Mouse (Mus musculus) limb, embryonic 15.5 days (tissue): ENCODE data around the gene Trpv6. TPM values are rescaled to one million over a fixed set of nuclear protein-coding genes. Genes with fewer than 3 reads are reported as not detected.

Experiments used
- ATAC-seq: fragments of 200-750 bp; cut with Nextera tagmentation; 2 replicates; pipeline ENCODE4 v1.8.0; 2017; ENCODE audit warnings: low read depth, moderate TSS enrichment; ENCODE audit not compliant: insufficient number of reproducible peaks, low FRiP score, low TSS enrichment
- H3K27ac ChIP-seq: fragments of 300-500 bp; sonication (generic); 2 replicates; pipeline ENCODE4 v1.5.1; 2015; ENCODE audit warnings: moderate library complexity, mild to moderate bottlenecking, inconsistent platforms
- H3K27me3 ChIP-seq: fragments of 300-500 bp; sonication (generic); 2 replicates; pipeline ENCODE4 v1.6.1; 2015; ENCODE audit warnings: inconsistent platforms
- H3K36me3 ChIP-seq: fragments of 300-500 bp; sonication (generic); 2 replicates; pipeline ENCODE4 v1.6.1; 2015; ENCODE audit warnings: inconsistent platforms
- H3K4me1 ChIP-seq: fragments of 300-500 bp; sonication (generic); 2 replicates; pipeline ENCODE4 v1.6.1; 2015; ENCODE audit warnings: inconsistent platforms
- H3K4me2 ChIP-seq: fragments of 300-500 bp; sonication (generic); 2 replicates; pipeline ENCODE4 v1.6.1; 2015; ENCODE audit warnings: mild to moderate bottlenecking, inconsistent platforms
- H3K4me3 ChIP-seq: fragments of 300-500 bp; sonication (generic); 2 replicates; pipeline ENCODE4 v1.5.1; 2015; ENCODE audit warnings: mild to moderate bottlenecking, inconsistent platforms
- H3K9ac ChIP-seq: fragments of 300-500 bp; sonication (generic); 2 replicates; pipeline ENCODE4 v1.6.1; 2015; ENCODE audit warnings: inconsistent platforms
- H3K9me3 ChIP-seq: fragments of 300-500 bp; sonication (generic); 2 replicates; pipeline ENCODE4 v1.6.1; 2016; ENCODE audit warnings: inconsistent platforms
- WGBS: fragments of 180-500 bp; shearing (Covaris S2); methylation state at CpG from one replicate; pipeline ENCODE4 v1.1.7; 2015; 5-methylcytosine and 5-hydroxymethylcytosine counted together
- polyA plus RNA-seq: library from polyadenylated mRNA; unstranded; fragments of >200 nt; fragmentation: Nextera tagmentation; extraction: Ambion mirVana; gene quantifications from 2 replicates; pipeline ENCODE4 v1.2.1, GENCODE M21; 2015

Gene Trpv6
- polyA plus RNA-seq, 1 experiment from 2014 or later, result 1.0 TPM

GRCm38 (mm10) chr6:41643227-41643626 is 7.0 kb upstream of the Trpv6 start:
- Histone ChIP-seq H3K27ac (no peak overlapping the region), H3K27me3 (no peaks in the 10 kb centered on the region), H3K9ac (no peak overlapping the region), H3K4me3 (no peak overlapping the region), H3K4me1 (no peaks in the 10 kb centered on the region), H3K4me2 (no peak overlapping the region), H3K9me3 (no peaks in the 10 kb centered on the region), H3K36me3 (no peaks in the 10 kb centered on the region)
- 79% methylated on average over 3 of the region's 3 CpGs for WGBS
- no peak for ATAC-seq

GRCm38 (mm10) chr6:41642765-41643164 is 6.6 kb upstream of the Trpv6 start:
- H3K9ac ChIP-seq, result no peak overlapping the region
- WGBS, result 80% methylated on average over 4 of the region's 4 CpGs
- H3K27me3 ChIP-seq, result no peaks in the 10 kb centered on the region
- H3K4me1 ChIP-seq, result no peaks in the 10 kb centered on the region
- H3K9me3 ChIP-seq, result no peaks in the 10 kb centered on the region
- no peaks in the 10 kb centered on the region for H3K36me3 ChIP-seq
- no peak overlapping the region for H3K4me3 ChIP-seq
- H3K4me2 ChIP-seq, result no peak overlapping the region
- no peak overlapping the region for H3K27ac ChIP-seq
- ATAC-seq, result no peak

- Histone ChIP-seq H3K36me3 (no peaks in the 10 kb centered on the region), H3K27me3 (no peaks in the 10 kb centered on the region), H3K9me3 (no peaks in the 10 kb centered on the region), H3K4me1 (no peaks in the 10 kb centered on the region), H3K4me3 (no peak overlapping the region), H3K9ac (no peak overlapping the region), H3K27ac (no peak overlapping the region), H3K4me2 (no peak overlapping the region)
- WGBS, result 83% methylated on average over 6 of the region's 6 CpGs
- ATAC-seq, result no peak
Observed at GRCm38 (mm10) chr6:41641173-41641866, 5.1 kb upstream of the Trpv6 start.

GRCm38 (mm10) chr6:41640449-41640848 is 4.2 kb upstream of the Trpv6 start:
- 72% methylated on average over 3 of the region's 3 CpGs for WGBS
- H3K9me3 ChIP-seq, result no peaks in the 10 kb centered on the region
- no peak overlapping the region for H3K4me2 ChIP-seq
- H3K4me1 ChIP-seq, result no peaks in the 10 kb centered on the region
- no peak overlapping the region for H3K9ac ChIP-seq
- no peak for ATAC-seq
- H3K27me3 ChIP-seq, result no peaks in the 10 kb centered on the region
- H3K27ac ChIP-seq, result no peak overlapping the region
- no peak overlapping the region for H3K4me3 ChIP-seq
- no peaks in the 10 kb centered on the region for H3K36me3 ChIP-seq

GRCm38 (mm10) chr6:41637927-41638506 is 1.8 kb upstream of the Trpv6 start:
- no peak overlapping the region for H3K27ac ChIP-seq
- no peak for ATAC-seq
- H3K4me1 ChIP-seq, result no peaks in the 10 kb centered on the region
- H3K36me3 ChIP-seq, result no peaks in the 10 kb centered on the region
- H3K4me2 ChIP-seq, result no peak overlapping the region
- H3K9me3 ChIP-seq, result no peaks in the 10 kb centered on the region
- WGBS, result 77% methylated on average over 6 of the region's 6 CpGs
- H3K4me3 ChIP-seq, result no peak overlapping the region
- H3K27me3 ChIP-seq, result no peaks in the 10 kb centered on the region
- H3K9ac ChIP-seq, result no peak overlapping the region

GRCm38 (mm10) chr6:41637393-41637792 is 1.2 kb upstream of the Trpv6 start:
- WGBS, result 22% methylated on average over 1 of the region's 1 CpGs

GRCm38 (mm10) chr6:41635211-41635610 is 994 bp downstream of the Trpv6 start:
- Histone ChIP-seq H3K27ac (no peak overlapping the region), H3K9ac (no peak overlapping the region), H3K27me3 (no peaks in the 10 kb centered on the region), H3K9me3 (no peaks in the 10 kb centered on the region), H3K4me1 (no peaks in the 10 kb centered on the region), H3K4me2 (no peak overlapping the region), H3K4me3 (no peak overlapping the region), H3K36me3 (no peaks in the 10 kb centered on the region)
- 54% methylated on average over 1 of the region's 1 CpGs for WGBS
- no peak for ATAC-seq

More at GRCm38 (mm10) chr6:41637393-41637792, 1.2 kb upstream of the Trpv6 start:
- ATAC-seq, result no peak
- H3K4me2 ChIP-seq, result no peak overlapping the region
- H3K9ac ChIP-seq, result no peak overlapping the region
- no peaks in the 10 kb centered on the region for H3K9me3 ChIP-seq
- H3K27ac ChIP-seq, result no peak overlapping the region
- no peaks in the 10 kb centered on the region for H3K27me3 ChIP-seq
- no peaks in the 10 kb centered on the region for H3K4me1 ChIP-seq
- no peaks in the 10 kb centered on the region for H3K36me3 ChIP-seq
- H3K4me3 ChIP-seq, result no peak overlapping the region

- no peaks in the 10 kb centered on the region for H3K36me3 ChIP-seq
- no peaks in the 10 kb centered on the region for H3K9me3 ChIP-seq
- H3K4me3 ChIP-seq, result no peak overlapping the region
- no peak overlapping the region for H3K27ac ChIP-seq
- H3K4me2 ChIP-seq, result no peak overlapping the region
- 78% methylated on average over 4 of the region's 4 CpGs for WGBS
- H3K27me3 ChIP-seq, result no peaks in the 10 kb centered on the region
- ATAC-seq, result no peak
- no peak overlapping the region for H3K9ac ChIP-seq
- H3K4me1 ChIP-seq, result no peaks in the 10 kb centered on the region
Observed at GRCm38 (mm10) chr6:41631549-41631948, 4.7 kb downstream of the Trpv6 start.

GRCm38 (mm10) chr6:41630791-41631190 is 5.4 kb downstream of the Trpv6 start:
- no peaks in the 10 kb centered on the region for H3K27me3 ChIP-seq
- H3K9ac ChIP-seq, result no peak overlapping the region
- no peaks in the 10 kb centered on the region for H3K4me1 ChIP-seq
- H3K4me2 ChIP-seq, result no peak overlapping the region
- WGBS, result 72% methylated on average over 2 of the region's 2 CpGs
- no peak overlapping the region for H3K4me3 ChIP-seq
- no peak for ATAC-seq
- H3K27ac ChIP-seq, result no peak overlapping the region
- no peaks in the 10 kb centered on the region for H3K9me3 ChIP-seq
- no peaks in the 10 kb centered on the region for H3K36me3 ChIP-seq

- no peak overlapping the region for H3K27ac ChIP-seq
- no peaks in the 10 kb centered on the region for H3K36me3 ChIP-seq
- ATAC-seq, result no peak
- 62% methylated on average over 1 of the region's 1 CpGs for WGBS
- no peaks in the 10 kb centered on the region for H3K27me3 ChIP-seq
- no peaks in the 10 kb centered on the region for H3K4me1 ChIP-seq
- H3K9ac ChIP-seq, result no peak overlapping the region
- H3K9me3 ChIP-seq, result no peaks in the 10 kb centered on the region
- H3K4me3 ChIP-seq, result no peak overlapping the region
- H3K4me2 ChIP-seq, result no peak overlapping the region
Observed at GRCm38 (mm10) chr6:41628180-41628579, 8.0 kb downstream of the Trpv6 start.

GRCm38 (mm10) chr6:41622661-41623060 is 13.5 kb downstream of the Trpv6 start:
- Histone ChIP-seq H3K27ac (no peak overlapping the region), H3K4me2 (no peak overlapping the region), H3K9me3 (no peaks in the 10 kb centered on the region), H3K4me3 (no peak overlapping the region), H3K4me1 (no peaks in the 10 kb centered on the region), H3K27me3 (no peaks in the 10 kb centered on the region), H3K36me3 (no peaks in the 10 kb centered on the region), H3K9ac (no peak overlapping the region)
- no peak for ATAC-seq
- 67% methylated on average over 9 of the region's 9 CpGs for WGBS

- no peak for ATAC-seq
- Histone ChIP-seq H3K4me1 (no peaks in the 10 kb centered on the region), H3K4me3 (no peak overlapping the region), H3K27me3 (no peaks in the 10 kb centered on the region), H3K9me3 (no peaks in the 10 kb centered on the region), H3K4me2 (no peak overlapping the region), H3K9ac (no peak overlapping the region), H3K27ac (no peak overlapping the region), H3K36me3 (peaks cover 3% of the 10 kb centered on the region; the same call in 1 of the 2 replicates)
- 89% methylated on average over 12 of the region's 12 CpGs for WGBS
Observed at GRCm38 (mm10) chr6:41621241-41621990, 14.8 kb downstream of the Trpv6 start.
